ENCODE assay signal across 20 mouse cellular contexts in genomic region chr17:64511139-64511779, GRCm38 (mm10).
"Had no signal": no experiment of that assay in that cellular context is flagged by ENCODE, and none has a peak within 500 bp of the region (broad histone marks: within the 10 kb centered on the region; RNA-seq: fewer than 3 reads in every experiment).

No protein-coding gene starts in this region.

- H3K9me3 ChIP-seq: intestine, embryonic 15.5 days; limb, embryonic 12.5 days; limb, embryonic 15.5 days; midbrain, embryonic 12.5 days; midbrain, embryonic 15.5 days; stomach, embryonic 15.5 days had no signal

- H3K9ac ChIP-seq: intestine, embryonic 15.5 days; limb, embryonic 12.5 days; limb, embryonic 15.5 days; liver, embryonic 14.5 days; liver, postnatal 0 days; lung, embryonic 14.5 days; midbrain, embryonic 12.5 days; midbrain, embryonic 15.5 days; stomach, embryonic 15.5 days had no signal

- H3K4me3 ChIP-seq: intestine, embryonic 15.5 days; limb, embryonic 12.5 days; limb, embryonic 15.5 days; midbrain, embryonic 12.5 days; midbrain, embryonic 15.5 days; stomach, embryonic 15.5 days had no signal

- H3K27ac ChIP-seq: intestine, embryonic 15.5 days; limb, embryonic 12.5 days; limb, embryonic 15.5 days; liver, embryonic 14.5 days; macrophage; midbrain, embryonic 12.5 days; midbrain, embryonic 15.5 days; stomach, embryonic 15.5 days had no signal

- H3K4me1 ChIP-seq: intestine, embryonic 15.5 days; limb, embryonic 12.5 days; limb, embryonic 15.5 days; midbrain, embryonic 12.5 days; stomach, embryonic 15.5 days had no signal

- H3K27me3 ChIP-seq: intestine, embryonic 15.5 days; limb, embryonic 12.5 days; limb, embryonic 15.5 days; midbrain, embryonic 12.5 days; midbrain, embryonic 15.5 days; stomach, embryonic 15.5 days had no signal

- H3K4me2 ChIP-seq: intestine, embryonic 15.5 days; limb, embryonic 12.5 days; limb, embryonic 15.5 days; liver, embryonic 11.5 days; lung, embryonic 14.5 days; midbrain, embryonic 12.5 days; midbrain, embryonic 15.5 days; stomach, embryonic 15.5 days had no signal

- ATAC-seq: intestine, embryonic 15.5 days; liver, postnatal 0 days; lung, postnatal 0 days; midbrain, embryonic 15.5 days had no signal

- H3K36me3 ChIP-seq: intestine, embryonic 15.5 days; limb, embryonic 12.5 days; limb, embryonic 15.5 days; midbrain, embryonic 12.5 days; midbrain, embryonic 15.5 days; stomach, embryonic 15.5 days had no signal

- DNase-seq: kidney, adult 11 months; kidney, adult 8-10 months; kidney, postnatal 14 days; kidney, postnatal 4 days; left cerebral cortex, postnatal 4 days; liver, postnatal 0 days; lung, embryonic 14.5 days; right cerebral cortex, postnatal 4 days; thymus, adult 18-20 months; thymus, postnatal 36 days had no signal
